Mouse (Mus musculus): ENCODE measurements around the gene Hoxa9.

GRCm38 (mm10) chr6:52211961-52212360, 18.9 kb downstream of the Hoxa9 start:
- TF ChIP-seq SRF (IDR thresholded peaks at IDR 0.05; ENCODE audit: control insufficient read depth, insufficient read length, low read depth) (no peak), POLR2A (IDR thresholded peaks at IDR 0.05; ENCODE audit: insufficient read length, low read depth) (peak; percentile 0), POLR2AphosphoS2 (IDR thresholded peaks at IDR 0.05; ENCODE audit: insufficient read length, low read depth) (no peak), USF1 (IDR thresholded peaks at IDR 0.05; ENCODE audit: low read depth) (no peak)
